Mouse (Mus musculus): Measurements from ENCODE around the gene Ppp1r15a. TPM values are rescaled to one million over a fixed set of nuclear protein-coding genes. Genes with fewer than 3 reads are reported as not detected.

Ppp1r15a gene
- polyA plus RNA-seq, 1 experiment, result 28.2 TPM

DNA sequence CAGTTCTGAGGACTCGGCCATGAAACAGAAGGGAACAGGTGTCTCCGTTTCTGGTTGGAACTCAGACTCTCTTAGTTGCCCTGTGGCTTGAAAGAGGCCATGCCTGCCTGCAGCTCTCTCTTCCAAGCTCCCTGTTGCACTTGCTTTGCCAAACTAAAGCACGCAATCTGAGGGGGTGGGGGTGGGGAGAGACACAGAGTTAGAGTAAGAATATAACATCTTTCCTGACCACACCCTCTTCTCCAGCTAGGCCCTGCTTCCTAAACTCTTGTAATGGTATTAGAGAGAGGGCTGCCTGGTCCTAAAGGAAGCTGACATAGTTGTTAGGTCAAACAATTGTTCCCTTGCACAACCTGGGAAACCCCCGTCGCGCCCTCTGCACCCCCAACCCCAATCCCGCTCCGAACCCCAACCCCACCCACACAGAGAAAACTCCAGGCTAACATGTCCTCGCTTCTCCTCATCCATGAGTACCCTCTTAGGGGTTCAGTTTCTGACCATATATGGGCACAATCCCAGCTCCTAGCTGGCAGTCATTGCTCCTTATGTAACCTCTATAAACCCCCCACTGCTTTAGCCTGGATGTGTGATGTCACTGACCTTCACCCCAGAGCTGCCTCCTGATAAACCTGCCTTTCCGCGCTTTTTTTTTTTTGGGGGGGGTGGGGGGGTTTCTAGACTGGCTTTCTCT lies 24.9 kb upstream of the Ppp1r15a start:
- no peaks in the 10 kb centered on the region for H3K4me1 ChIP-seq (ENCODE audit: control insufficient read depth, insufficient read depth, low read length)
- H3K36me3 ChIP-seq (ENCODE audit: control insufficient read depth, insufficient read depth, low read length), result no peaks in the 10 kb centered on the region
- no peak for DNase-seq
- TF ChIP-seq POLR2A (IDR thresholded peaks at IDR 0.05; ENCODE audit: low read depth, low read length), result no peak
- no peak for TF ChIP-seq CTCF (conservative IDR thresholded peaks at IDR 0.05; ENCODE audit: insufficient read depth, insufficient read length, low read depth, low read length)
- H3K27me3 ChIP-seq (replicated peaks; ENCODE audit: control insufficient read depth, insufficient read depth, low read length), result no peaks in the 10 kb centered on the region
- WGBS, result 79% methylated on average over 11 of the region's 11 CpGs
- H3K27ac ChIP-seq (ENCODE audit: insufficient read depth, low read depth, low read length), result no peak overlapping the region
- no peak overlapping the region for H3K4me3 ChIP-seq (ENCODE audit: insufficient read depth, low read depth, low read length)

DNA sequence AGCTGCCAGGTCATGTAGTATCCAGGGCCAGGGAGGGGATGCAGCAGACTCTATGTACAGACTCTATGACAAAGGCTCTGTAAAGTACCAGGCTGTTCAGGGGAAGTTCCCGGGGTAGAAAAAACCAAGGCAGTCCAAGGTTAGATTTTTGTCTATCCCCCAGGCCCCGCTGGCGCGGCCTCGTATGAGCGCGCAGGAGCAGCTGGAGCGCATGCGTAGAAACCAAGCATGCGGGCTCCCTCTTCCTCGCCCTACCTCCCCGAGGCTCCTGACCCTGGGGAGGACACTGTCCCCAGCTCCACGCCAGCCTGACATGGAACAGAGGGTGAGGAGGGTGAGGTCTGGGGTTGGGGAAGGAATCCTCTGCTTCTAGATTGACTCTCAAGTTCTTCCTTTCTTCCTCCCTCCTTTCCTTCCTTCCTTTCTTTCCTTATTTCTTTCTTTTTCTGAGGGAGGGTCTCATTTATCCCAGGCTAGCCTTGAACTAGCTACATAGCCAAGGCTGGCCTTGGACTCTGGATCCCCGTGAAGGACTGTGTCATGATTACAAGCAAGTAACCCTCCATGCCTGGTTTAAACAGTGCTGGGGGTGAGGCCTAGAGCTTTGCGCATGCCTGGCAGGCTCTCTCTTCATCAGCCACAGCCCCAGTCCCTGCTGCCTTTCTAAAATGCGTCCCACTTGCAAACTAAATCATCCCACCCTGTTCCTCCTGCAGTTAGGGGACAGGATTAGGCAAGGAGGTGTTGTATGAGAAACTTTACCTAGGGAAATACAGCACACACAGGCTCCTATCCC lies 23.8 kb upstream of the Ppp1r15a start:
- H3K27ac ChIP-seq (ENCODE audit: insufficient read depth, low read depth, low read length), result no peak overlapping the region
- H3K4me3 ChIP-seq (ENCODE audit: insufficient read depth, low read depth, low read length), result no peak overlapping the region
- DNase-seq, result no peak
- H3K27me3 ChIP-seq (replicated peaks; ENCODE audit: control insufficient read depth, insufficient read depth, low read length), result no peaks in the 10 kb centered on the region
- WGBS, result 94% methylated on average over 16 of the region's 16 CpGs
- no peaks in the 10 kb centered on the region for H3K4me1 ChIP-seq (ENCODE audit: control insufficient read depth, insufficient read depth, low read length)
- no peaks in the 10 kb centered on the region for H3K36me3 ChIP-seq (ENCODE audit: control insufficient read depth, insufficient read depth, low read length)
- TF ChIP-seq CTCF (conservative IDR thresholded peaks at IDR 0.05; ENCODE audit: insufficient read depth, insufficient read length, low read depth, low read length) (no peak), POLR2A (IDR thresholded peaks at IDR 0.05; ENCODE audit: low read depth, low read length) (no peak)

DNA sequence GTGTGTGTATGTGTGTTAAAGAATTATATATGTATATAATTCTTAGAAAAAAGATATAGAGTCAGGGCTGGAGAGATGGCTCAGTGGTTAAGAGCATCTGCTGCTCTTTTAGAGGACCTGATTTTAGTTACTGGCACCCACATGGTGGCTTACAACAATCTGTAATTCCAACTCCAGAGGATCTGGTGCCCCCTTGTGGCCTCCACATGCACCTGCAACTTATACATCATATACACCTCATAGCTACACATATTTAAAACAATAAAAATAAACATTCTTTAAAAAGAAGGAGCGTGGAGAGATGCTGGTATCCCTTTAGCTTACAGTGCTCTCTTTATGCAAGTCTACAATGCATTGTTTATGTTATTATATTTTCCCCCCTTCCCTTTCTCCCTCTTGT lies 18.5 kb upstream of the Ppp1r15a start:
- H3K27ac ChIP-seq (ENCODE audit: insufficient read depth, low read depth, low read length), result no peak overlapping the region
- 98% methylated on average over 1 of the region's 1 CpGs for WGBS
- no peak for DNase-seq
- H3K27me3 ChIP-seq (replicated peaks; ENCODE audit: control insufficient read depth, insufficient read depth, low read length), result no peaks in the 10 kb centered on the region
- H3K4me1 ChIP-seq (ENCODE audit: control insufficient read depth, insufficient read depth, low read length), result peaks cover 4% of the 10 kb centered on the region; the same call in 1 of the 2 replicates
- TF ChIP-seq CTCF (conservative IDR thresholded peaks at IDR 0.05; ENCODE audit: insufficient read depth, insufficient read length, low read depth, low read length) (0 out of 2 replicates have a peak, but pooled peaks have one; percentile 5), POLR2A (IDR thresholded peaks at IDR 0.05; ENCODE audit: low read depth, low read length) (no peak)
- no peaks in the 10 kb centered on the region for H3K36me3 ChIP-seq (ENCODE audit: control insufficient read depth, insufficient read depth, low read length)
- no peak overlapping the region for H3K4me3 ChIP-seq (ENCODE audit: insufficient read depth, low read depth, low read length)

DNA sequence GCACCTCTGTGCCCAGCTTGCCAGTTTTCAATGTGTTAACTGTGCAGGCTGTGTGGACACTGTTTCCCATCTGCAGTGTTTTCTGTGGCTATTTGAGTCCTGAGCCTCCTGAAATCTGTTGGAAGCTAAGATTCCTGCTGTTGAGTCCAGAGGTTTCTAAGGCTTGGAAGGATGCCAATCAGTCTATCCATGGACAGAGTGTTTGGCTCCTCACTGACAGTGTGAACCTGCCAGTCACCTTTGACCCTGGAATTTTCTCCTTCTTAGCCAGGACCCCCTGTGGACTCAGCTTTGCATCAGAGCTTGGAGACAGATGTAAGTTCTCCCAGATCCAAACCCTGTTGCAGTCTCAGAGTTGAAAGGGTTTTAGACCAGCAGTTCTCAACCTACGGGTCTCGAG lies 14.1 kb upstream of the Ppp1r15a start:
- no peaks in the 10 kb centered on the region for H3K36me3 ChIP-seq (ENCODE audit: control insufficient read depth, insufficient read depth, low read length)
- no peak for TF ChIP-seq POLR2A (IDR thresholded peaks at IDR 0.05; ENCODE audit: low read depth, low read length)
- no peak for TF ChIP-seq CTCF (conservative IDR thresholded peaks at IDR 0.05; ENCODE audit: insufficient read depth, insufficient read length, low read depth, low read length)
- no peak overlapping the region for H3K27ac ChIP-seq (ENCODE audit: insufficient read depth, low read depth, low read length)
- peaks cover 4% of the 10 kb centered on the region; the same call in 1 of the 2 replicates for H3K4me1 ChIP-seq (ENCODE audit: control insufficient read depth, insufficient read depth, low read length)
- no peak overlapping the region for H3K4me3 ChIP-seq (ENCODE audit: insufficient read depth, low read depth, low read length)
- no peaks in the 10 kb centered on the region for H3K27me3 ChIP-seq (replicated peaks; ENCODE audit: control insufficient read depth, insufficient read depth, low read length)
- WGBS, result 54% methylated on average over 2 of the region's 2 CpGs
- peak; percentile 76 for DNase-seq

DNA sequence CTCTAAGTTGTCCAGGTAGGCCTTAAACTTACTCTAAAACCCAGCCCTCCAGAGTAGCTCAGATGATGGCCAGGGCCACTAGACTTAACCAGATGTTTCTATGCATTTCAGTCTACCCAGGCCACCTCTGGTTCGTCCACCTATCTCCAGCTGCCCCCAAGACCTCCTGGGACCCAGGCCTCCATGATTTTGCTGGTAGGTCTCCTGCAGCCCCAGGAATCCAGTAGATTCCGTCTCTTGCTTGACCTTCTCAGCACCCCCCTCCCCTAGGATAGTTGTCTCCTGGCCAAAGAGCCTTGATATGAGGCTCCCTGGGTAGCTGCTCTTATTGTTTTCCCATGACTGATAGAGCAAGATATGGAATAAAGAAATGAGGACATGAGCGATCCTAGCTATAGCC lies 13.0 kb upstream of the Ppp1r15a start:
- peaks cover 4% of the 10 kb centered on the region; the same call in 1 of the 2 replicates for H3K4me1 ChIP-seq (ENCODE audit: control insufficient read depth, insufficient read depth, low read length)
- no peaks in the 10 kb centered on the region for H3K27me3 ChIP-seq (replicated peaks; ENCODE audit: control insufficient read depth, insufficient read depth, low read length)
- 89% methylated on average over 3 of the region's 3 CpGs for WGBS
- no peak overlapping the region for H3K4me3 ChIP-seq (ENCODE audit: insufficient read depth, low read depth, low read length)
- DNase-seq, result no peak
- no peak overlapping the region for H3K27ac ChIP-seq (ENCODE audit: insufficient read depth, low read depth, low read length)
- no peak for TF ChIP-seq CTCF (conservative IDR thresholded peaks at IDR 0.05; ENCODE audit: insufficient read depth, insufficient read length, low read depth, low read length)
- TF ChIP-seq POLR2A (IDR thresholded peaks at IDR 0.05; ENCODE audit: low read depth, low read length), result no peak
- H3K36me3 ChIP-seq (ENCODE audit: control insufficient read depth, insufficient read depth, low read length), result no peaks in the 10 kb centered on the region

DNA sequence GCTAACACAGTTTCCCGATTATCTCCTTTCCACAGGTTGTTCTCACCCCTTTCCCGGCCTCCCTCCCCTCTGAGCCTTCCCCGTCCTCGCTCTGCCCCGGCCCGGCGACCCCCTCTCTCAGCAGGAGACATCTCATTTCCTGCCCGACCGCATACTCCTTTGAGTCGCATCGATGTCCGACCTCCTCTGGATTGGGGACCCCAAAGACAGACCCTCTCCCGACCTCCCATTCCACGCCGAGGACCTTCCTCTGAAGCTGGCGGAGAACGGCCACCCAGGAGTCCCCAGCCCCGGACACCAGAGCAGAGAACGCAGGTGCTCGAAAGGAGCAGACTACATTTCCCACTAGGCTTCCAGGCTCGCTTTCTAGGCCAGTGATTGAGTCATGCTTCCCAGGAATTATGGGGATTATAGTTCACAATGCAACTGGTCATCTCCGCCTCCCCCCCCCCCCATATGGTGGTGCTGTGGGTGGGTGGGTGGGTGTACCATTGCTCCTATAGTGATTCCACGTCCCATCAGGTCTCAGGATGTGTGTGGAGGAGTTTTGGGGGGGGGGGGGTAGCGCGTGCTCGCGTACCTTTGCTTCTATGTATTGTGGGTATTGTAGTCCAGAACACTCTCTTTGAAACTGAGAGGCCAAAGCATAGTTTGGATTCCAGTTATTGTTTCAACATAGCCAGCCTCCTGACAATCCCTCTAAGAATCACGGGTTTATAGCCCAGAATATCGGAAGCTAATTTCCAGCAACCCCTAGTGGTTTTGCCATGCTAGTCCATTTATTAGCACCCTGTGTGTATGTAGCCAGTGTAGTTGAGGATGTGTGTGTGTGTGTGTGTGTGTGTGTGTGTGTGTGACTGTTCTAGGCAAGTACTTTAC lies 12.3 kb upstream of the Ppp1r15a start:
- Histone ChIP-seq H3K4me1 (ENCODE audit: control insufficient read depth, insufficient read depth, low read length) (peaks cover 4% of the 10 kb centered on the region; the same call in 1 of the 2 replicates), H3K4me3 (ENCODE audit: insufficient read depth, low read depth, low read length) (peak overlapping the region; percentile 61), H3K36me3 (ENCODE audit: control insufficient read depth, insufficient read depth, low read length) (no peaks in the 10 kb centered on the region), H3K27me3 (replicated peaks; ENCODE audit: control insufficient read depth, insufficient read depth, low read length) (no peaks in the 10 kb centered on the region), H3K27ac (ENCODE audit: insufficient read depth, low read depth, low read length) (no peak overlapping the region)
- no peak for TF ChIP-seq POLR2A (IDR thresholded peaks at IDR 0.05; ENCODE audit: low read depth, low read length)
- TF ChIP-seq CTCF (conservative IDR thresholded peaks at IDR 0.05; ENCODE audit: insufficient read depth, insufficient read length, low read depth, low read length), result no peak
- peak; percentile 79 for DNase-seq
- 2% methylated on average over 29 of the region's 29 CpGs for WGBS
